9 mouse cellular contexts compared by ENCODE assay signal in the genomic region with DNA sequence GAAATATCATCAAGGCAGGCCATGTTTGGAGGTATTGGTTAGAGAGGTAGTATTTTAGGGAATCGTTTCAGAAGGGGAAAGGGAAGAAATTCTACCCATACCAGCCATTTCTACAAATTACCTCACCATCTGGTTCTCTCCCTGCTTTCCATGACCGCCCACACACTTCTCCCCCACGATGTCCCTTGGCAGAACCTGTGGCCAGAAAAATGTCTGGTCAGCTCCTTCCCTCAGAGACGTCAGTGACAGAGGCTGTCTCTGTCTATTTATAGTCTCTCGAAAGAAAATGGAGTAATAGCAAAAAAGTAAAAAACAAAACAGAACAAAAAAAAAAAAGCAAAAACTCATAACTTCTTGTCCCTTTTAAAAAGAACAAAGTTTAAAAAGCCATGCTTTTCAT. TPM values are rescaled to one million over a fixed set of nuclear protein-coding genes. Genes with fewer than 3 reads are reported as not detected.
DNase-seq lines count a peak whose midpoint lies in the region; ATAC-seq lines count a peak whose summit lies in the region.
"Had no signal": no experiment of that assay in that cellular context is flagged by ENCODE, and none has a peak within 500 bp of the region (broad histone marks: within the 10 kb centered on the region; RNA-seq: fewer than 3 reads in every experiment).

No protein-coding gene starts in this region.

- peak; percentile 26 for DNase-seq in gastrocnemius, adult 18-20 months (ENCODE audit: low spot score)
- no peak for DNase-seq in gastrocnemius, postnatal 4 days (ENCODE audit: low spot score in 2 of 2)
- peak; percentile 67 for DNase-seq in right cerebral cortex, adult 18-20 months
- no peak for DNase-seq in right cerebral cortex, postnatal 14 days
- DNase-seq in heart, postnatal 14 days = peak; percentile 27 to 51
- peak; percentile 30 for DNase-seq in testis, postnatal 14 days (ENCODE audit: low spot score)
- DNase-seq in urinary bladder, adult 2 months (ENCODE audit: low spot score) = no peak
- DNase-seq: adrenal gland, adult 8-10 months had no signal

- intact Hi-C loops in heart, postnatal 14 days (cut with DNase I) = no loop called here

- H3K4me2 ChIP-seq in intestine, embryonic 16.5 days (ENCODE audit: low read depth, low read length) = no peak overlapping the region

- H3K4me1 ChIP-seq in intestine, embryonic 16.5 days (ENCODE audit: control insufficient read depth, insufficient read depth, low read length) = no peaks in the 10 kb centered on the region

- no peak overlapping the region for H3K27ac ChIP-seq in intestine, embryonic 16.5 days (ENCODE audit: low read length)

- 66% methylated on average over 5 of the region's 5 CpGs for WGBS in intestine, embryonic 16.5 days

- H3K27me3 ChIP-seq in intestine, embryonic 16.5 days (replicated peaks; ENCODE audit: control insufficient read depth, insufficient read depth, low read length) = no peaks in the 10 kb centered on the region

- H3K4me3 ChIP-seq in intestine, embryonic 16.5 days (ENCODE audit: low read length) = no peak overlapping the region

- H3K9me3 ChIP-seq in intestine, embryonic 16.5 days (ENCODE audit: control insufficient read depth, low read length) = no peaks in the 10 kb centered on the region

- no peaks in the 10 kb centered on the region for H3K36me3 ChIP-seq in intestine, embryonic 16.5 days (ENCODE audit: control insufficient read depth, insufficient read depth, low read length)

- H3K9ac ChIP-seq in intestine, embryonic 16.5 days (ENCODE audit: low read depth, low read length) = no peak overlapping the region

- no peak for ATAC-seq in intestine, embryonic 16.5 days

RNA-seq across cellular contexts. Expression of a gene that starts 23.0 kb away (rescaled TPM):
- 10 to 100 TPM; 40.0 to 50.8 TPM for total RNA-seq in gastrocnemius, adult 18-20 months (2021)
- total RNA-seq in gastrocnemius, postnatal 4 days (2021) = 100 to 1,000 TPM; 126 TPM
- 100 to 1,000 TPM; 150 to 185 TPM for total RNA-seq in heart, postnatal 14 days (2021)
- polyA plus RNA-seq in intestine, embryonic 16.5 days (2015; fragmentation: Nextera tagmentation; extraction: Ambion mirVana) = 354 and 361 TPM in 2 replicates
- polyA plus RNA-seq in urinary bladder, adult 2 months (2012; rRNA removed) = 105 and 131 TPM in 2 replicates

Comparison
In these comparisons a context has a peak if more than half of its experiments do, and no peak if none do; other contexts are left out.
1. DNase-seq: peak in gastrocnemius, adult 18-20 months (single experiment), right cerebral cortex, adult 18-20 months (single experiment), heart, postnatal 14 days (2 of 2) and testis, postnatal 14 days (single experiment); none in gastrocnemius, postnatal 4 days (0 of 2), right cerebral cortex, postnatal 14 days (single experiment) and urinary bladder, adult 2 months (single experiment).